9 mouse cellular contexts compared by ENCODE assay signal in genomic region chr17:26620786-26621766, GRCm38 (mm10). TPM values are rescaled to one million over a fixed set of nuclear protein-coding genes. Genes with fewer than 3 reads are reported as not detected.
A peak's percentile ranks its signal among the peaks of the same experiment; 100 is the strongest.
DNase-seq lines count a peak whose midpoint lies in the region; ATAC-seq and TF ChIP-seq lines count a peak whose summit lies in the region.
"Had no signal": no experiment of that assay in that cellular context is flagged by ENCODE, and none has a peak within 500 bp of the region (broad histone marks: within the 10 kb centered on the region; RNA-seq: fewer than 3 reads in every experiment).

No protein-coding gene starts in this region.

- TF ChIP-seq POLR2A in heart, adult 2 months (IDR thresholded peaks at IDR 0.05; ENCODE audit: insufficient read depth, low read depth, low read length), result peak; percentile 46; the same call in 1 of the 2 replicates
- no peak for TF ChIP-seq POLR2A in small intestine, adult 2 months (IDR thresholded peaks at IDR 0.05; ENCODE audit: low read depth, low read length)

- intact Hi-C loops in heart, adult 2 months (cut with DNase I), result loop anchor here (2.0 kb wide), 2 partner anchors 18 to 112 kb away; no protein-coding TSS in a partner anchor

- ATAC-seq in forebrain, embryonic 15.5 days (replicated peaks), result no peak
- ATAC-seq in forebrain, embryonic 14.5 days, result no peak

- no peaks in the 10 kb centered on the region for H3K4me1 ChIP-seq in forebrain, embryonic 15.5 days
- no peaks in the 10 kb centered on the region for H3K4me1 ChIP-seq in forebrain, embryonic 14.5 days (ENCODE audit: control insufficient read depth, insufficient read depth, low read length)
- H3K4me1 ChIP-seq in heart, adult 2 months (ENCODE audit: control insufficient read depth, insufficient read depth, low read length), result peaks cover 32% of the 10 kb centered on the region
- H3K4me1 ChIP-seq in small intestine, adult 2 months (ENCODE audit: control insufficient read depth, insufficient read depth, insufficient read length, low read length), result peaks cover 28% of the 10 kb centered on the region

- TF ChIP-seq CTCF in heart, adult 2 months (IDR thresholded peaks at IDR 0.05), result no peak
- no peak for TF ChIP-seq CTCF in small intestine, adult 2 months (IDR thresholded peaks at IDR 0.05; ENCODE audit: extremely low read depth, insufficient read length, insufficient replicate concordance, low read depth, low read length)

- no peak overlapping the region for H3K4me2 ChIP-seq in forebrain, embryonic 15.5 days (replicated peaks)
- H3K4me2 ChIP-seq in forebrain, embryonic 14.5 days (ENCODE audit: low read length), result no peak overlapping the region

- TF ChIP-seq EP300 in heart, adult 2 months (IDR thresholded peaks at IDR 0.05; ENCODE audit: insufficient read depth, low read depth, low read length), result peak; percentile 95

- H3K4me3 ChIP-seq in forebrain, embryonic 15.5 days, result no peak overlapping the region
- no peak overlapping the region for H3K4me3 ChIP-seq in forebrain, embryonic 14.5 days (ENCODE audit: low read depth, low read length)
- no peak overlapping the region for H3K4me3 ChIP-seq in heart, adult 2 months
- 0 out of 2 replicates have a peak overlapping the region, but pooled peaks have one; percentile 7 for H3K4me3 ChIP-seq in small intestine, adult 2 months (ENCODE audit: low read depth, low read length)
- H3K4me3 ChIP-seq: erythroblast, embryonic 14.5 days had no signal

- WGBS in forebrain, embryonic 15.5 days, result 80% methylated on average over 17 of the region's 17 CpGs
- 86% methylated on average over 17 of the region's 17 CpGs for WGBS in forebrain, embryonic 14.5 days
- WGBS in heart, adult 2 months, result 35% methylated on average over 17 of the region's 17 CpGs
- WGBS in small intestine, adult 2 months, result 30% methylated on average over 17 of the region's 17 CpGs

- no peaks in the 10 kb centered on the region for H3K79me2 ChIP-seq in heart, adult 2 months (replicated peaks; ENCODE audit: control insufficient read depth, insufficient read depth, low read length)

- H3K27me3 ChIP-seq in forebrain, embryonic 15.5 days, result no peaks in the 10 kb centered on the region
- no peaks in the 10 kb centered on the region for H3K27me3 ChIP-seq in forebrain, embryonic 14.5 days (replicated peaks; ENCODE audit: control insufficient read depth, insufficient read depth, low read length)
- no peaks in the 10 kb centered on the region for H3K27me3 ChIP-seq in heart, adult 2 months (ENCODE audit: control insufficient read depth, insufficient read depth, low read length)
- H3K27me3 ChIP-seq in small intestine, adult 2 months (ENCODE audit: control insufficient read depth, insufficient read depth, low read length), result no peaks in the 10 kb centered on the region

- H3K27ac ChIP-seq in forebrain, embryonic 15.5 days (replicated peaks), result peak overlapping the region; percentile 28; the same call in 1 of the 2 replicates
- H3K27ac ChIP-seq in forebrain, embryonic 14.5 days (ENCODE audit: low read depth, low read length), result no peak overlapping the region
- H3K27ac ChIP-seq in heart, adult 2 months, result peak overlapping the region; percentile 90
- peak overlapping the region; percentile 82 for H3K27ac ChIP-seq in small intestine, adult 2 months (ENCODE audit: insufficient read depth, low read depth, low read length)

- no peak for DNase-seq in forebrain, embryonic 14.5 days (ENCODE audit: low spot score)
- DNase-seq in urinary bladder, postnatal 14 days (ENCODE audit: low spot score), result peak; percentile 65
- DNase-seq in urinary bladder, postnatal 10 days (ENCODE audit: low spot score), result no peak
- DNase-seq in heart, adult 2 months, result peak; percentile 74 to 86
- peak; percentile 94 for DNase-seq in kidney, postnatal 14 days
- DNase-seq in thymus, postnatal 25 days, result no peak

- no peaks in the 10 kb centered on the region for H3K9me3 ChIP-seq in forebrain, embryonic 15.5 days
- H3K9me3 ChIP-seq in forebrain, embryonic 14.5 days (replicated peaks; ENCODE audit: control insufficient read depth, low read length), result no peaks in the 10 kb centered on the region

- H3K36me3 ChIP-seq in forebrain, embryonic 15.5 days, result peaks cover 31% of the 10 kb centered on the region
- H3K36me3 ChIP-seq in forebrain, embryonic 14.5 days (ENCODE audit: control insufficient read depth, insufficient read depth, low read length), result peaks cover 74% of the 10 kb centered on the region
- peaks cover 3% of the 10 kb centered on the region; the same call in 1 of the 2 replicates for H3K36me3 ChIP-seq in heart, adult 2 months (ENCODE audit: control insufficient read depth, insufficient read depth, low read length)
- H3K36me3 ChIP-seq in small intestine, adult 2 months (ENCODE audit: control insufficient read depth, insufficient read depth, low read length), result 0 out of 2 replicates have a peak, but pooled peaks cover 4% of the 10 kb centered on the region

- no peak overlapping the region for H3K9ac ChIP-seq in forebrain, embryonic 15.5 days (replicated peaks)
- no peak overlapping the region for H3K9ac ChIP-seq in forebrain, embryonic 14.5 days (ENCODE audit: low read length)
- H3K9ac ChIP-seq in heart, adult 2 months (ENCODE audit: low read depth, low read length), result peak overlapping the region; percentile 8

RNA-seq across cellular contexts. Expression of gene Atp6v0e, which starts 42.0 kb away (rescaled TPM):
- polyA plus RNA-seq in forebrain, embryonic 15.5 days (2015; fragmentation: Nextera tagmentation; extraction: Ambion mirVana), result 140 TPM in 2 replicates
- polyA plus RNA-seq in forebrain, embryonic 14.5 days (2014; fragmentation: Nextera tagmentation; extraction: Ambion mirVana), result 154 and 185 TPM in 2 replicates
- total RNA-seq in heart, adult 2 months (2021), result 10 to 100 TPM; 60.9 to 67.2 TPM
- 143 and 187 TPM in 2 replicates for polyA plus RNA-seq in heart, adult 2 months (2012; rRNA removed)
- 84.0 and 119 TPM in 2 replicates for polyA plus RNA-seq in small intestine, adult 2 months (2012; rRNA removed)

RNA-seq across cellular contexts. Expression of gene Dusp1, which starts 59.1 kb away (rescaled TPM):
- polyA plus RNA-seq in forebrain, embryonic 15.5 days (2015; fragmentation: Nextera tagmentation; extraction: Ambion mirVana), result 46.3 and 50.0 TPM in 2 replicates
- 58.4 and 66.0 TPM in 2 replicates for polyA plus RNA-seq in forebrain, embryonic 14.5 days (2014; fragmentation: Nextera tagmentation; extraction: Ambion mirVana)
- total RNA-seq in heart, adult 2 months (2021), result 10 to 100 TPM; 61.4 to 71.3 TPM
- 122 and 171 TPM in 2 replicates for polyA plus RNA-seq in heart, adult 2 months (2012; rRNA removed)
- 28.1 and 33.5 TPM in 2 replicates for polyA plus RNA-seq in small intestine, adult 2 months (2012; rRNA removed)

RNA-seq across cellular contexts. Expression of gene Ergic1, which starts 59.8 kb away (rescaled TPM):
- 90.4 and 98.7 TPM in 2 replicates for polyA plus RNA-seq in forebrain, embryonic 15.5 days (2015; fragmentation: Nextera tagmentation; extraction: Ambion mirVana)
- polyA plus RNA-seq in forebrain, embryonic 14.5 days (2014; fragmentation: Nextera tagmentation; extraction: Ambion mirVana), result 126 and 134 TPM in 2 replicates
- 10 to 100 TPM; 53.6 to 59.4 TPM for total RNA-seq in heart, adult 2 months (2021)
- 64.4 and 84.3 TPM in 2 replicates for polyA plus RNA-seq in heart, adult 2 months (2012; rRNA removed)
- 64.7 and 68.6 TPM in 2 replicates for polyA plus RNA-seq in small intestine, adult 2 months (2012; rRNA removed)

Comparison
In these comparisons a context has a peak if more than half of its experiments do, and no peak if none do; other contexts are left out.
1. DNase-seq: peak in urinary bladder, postnatal 14 days (single experiment), heart, adult 2 months (2 of 2) and kidney, postnatal 14 days (single experiment); none in forebrain, embryonic 14.5 days (single experiment), urinary bladder, postnatal 10 days (single experiment) and thymus, postnatal 25 days (single experiment).